Mouse (Mus musculus) liver, postnatal 0 days (tissue): ENCODE data around the gene Ift27. TPM values are rescaled to one million over a fixed set of nuclear protein-coding genes. Genes with fewer than 3 reads are reported as not detected.

Experiments used
- ATAC-seq: fragments of 200-750 bp; cut with Nextera tagmentation; 2 replicates; pipeline ENCODE4 v1.8.0; 2017; ENCODE audit warnings: mild to moderate bottlenecking, moderate library complexity
- DNase-seq: peaks from one replicate; pipeline ENCODE4 v3.0.0-alpha.2; 2016
- H3K27ac ChIP-seq: fragments of 300-500 bp; sonication (generic); 2 replicates; pipeline ENCODE4 v1.5.1; 2014; ENCODE audit warnings: antibody characterized with exemption, moderate library complexity, mild to moderate bottlenecking, low read depth
- H3K27me3 ChIP-seq: fragments of 300-500 bp; sonication (generic); 2 replicates; pipeline ENCODE4 v1.6.1; 2014; ENCODE audit warnings: low read length, control low read depth, mixed read lengths; ENCODE audit not compliant: insufficient read depth
- H3K36me3 ChIP-seq: fragments of 300-500 bp; sonication (generic); replicated peaks from 2 replicates; pipeline ENCODE4 v1.6.1; 2014; ENCODE audit warnings: mild to moderate bottlenecking, control low read depth, low read length, moderate library complexity, mixed read lengths; ENCODE audit not compliant: insufficient read depth
- H3K4me1 ChIP-seq: fragments of 300-500 bp; sonication (generic); 2 replicates; pipeline ENCODE4 v1.6.1; 2014; ENCODE audit warnings: antibody characterized with exemption, mild to moderate bottlenecking, control low read depth; ENCODE audit not compliant: insufficient read depth
- H3K4me2 ChIP-seq: fragments of 300-500 bp; sonication (generic); 2 replicates; pipeline ENCODE4 v1.6.1; 2014; ENCODE audit warnings: low read depth, mild to moderate bottlenecking, low read length, moderate library complexity, mixed read lengths
- H3K4me3 ChIP-seq: fragments of 300-500 bp; sonication (generic); 2 replicates; pipeline ENCODE4 v1.5.1; 2014; ENCODE audit warnings: low read depth, low read length
- H3K9ac ChIP-seq: fragments of 300-500 bp; sonication (generic); replicated peaks from 2 replicates; pipeline ENCODE4 v1.6.1; 2014; ENCODE audit warnings: mild to moderate bottlenecking, moderate library complexity
- H3K9me3 ChIP-seq: fragments of 300-500 bp; sonication (generic); 2 replicates; pipeline ENCODE4 v1.6.1; 2016; ENCODE audit warnings: mild to moderate bottlenecking, control low read depth, low read length, mixed read lengths
- CTCF ChIP-seq: sonication (generic); IDR thresholded peaks from 2 replicates; pipeline ENCODE4 v1.5.1; 2016; ENCODE audit warnings: antibody characterized with exemption, low read depth
- EP300 ChIP-seq: IDR thresholded peaks from 2 replicates; pipeline ENCODE4 v1.6.1; 2016; ENCODE audit warnings: antibody characterized with exemption, low read depth, mild to moderate bottlenecking
- WGBS: fragments of 180-500 bp; shearing (Covaris S2); extraction: QIAGEN DNeasy Blood & Tissue Kit; methylation state at CpG from one replicate; pipeline ENCODE4 v1.1.7; 2014; ENCODE audit not compliant: insufficient replicate concordance; 5-methylcytosine and 5-hydroxymethylcytosine counted together
- polyA plus RNA-seq: library from polyadenylated mRNA; unstranded; fragments of >200 nt; fragmentation: Nextera tagmentation; extraction: Ambion mirVana; gene quantifications from 2 replicates; pipeline ENCODE4 v1.2.1, GENCODE M21; 2015

Gene Ift27
- polyA plus RNA-seq, 1 experiment from 2014 or later: 25.3 TPM

- DNase-seq: no peak
- Histone ChIP-seq H3K9me3 (no peaks in the 10 kb centered on the region), H3K9ac (no peak overlapping the region), H3K4me3 (no peak overlapping the region), H3K4me2 (no peak overlapping the region), H3K27ac (no peak overlapping the region), H3K36me3 (no peaks in the 10 kb centered on the region), H3K27me3 (no peaks in the 10 kb centered on the region), H3K4me1 (no peaks in the 10 kb centered on the region)
- no peak for ATAC-seq
- 55% methylated on average over 7 of the region's 7 CpGs for WGBS
- no peak for TF ChIP-seq CTCF
- TF ChIP-seq EP300: no peak
Measured at GRCm38 (mm10) chr15:78148565-78148964, 25.3 kb downstream of the Ift27 start.

- no peaks in the 10 kb centered on the region for H3K27me3 ChIP-seq
- H3K4me1 ChIP-seq: no peaks in the 10 kb centered on the region
- no peaks in the 10 kb centered on the region for H3K36me3 ChIP-seq
- DNase-seq: no peak
- H3K4me2 ChIP-seq: no peak overlapping the region
- no peak overlapping the region for H3K4me3 ChIP-seq
- TF ChIP-seq EP300: no peak
- no peak for TF ChIP-seq CTCF
- no peak overlapping the region for H3K27ac ChIP-seq
- H3K9me3 ChIP-seq: no peaks in the 10 kb centered on the region
- ATAC-seq: no peak
- 58% methylated on average over 8 of the region's 8 CpGs for WGBS
- no peak overlapping the region for H3K9ac ChIP-seq
Measured at GRCm38 (mm10) chr15:78140226-78140625, 33.7 kb downstream of the Ift27 start.

GRCm38 (mm10) chr15:78134606-78135005 lies 39.3 kb downstream of the Ift27 start:
- DNase-seq: no peak
- H3K27me3 ChIP-seq: no peaks in the 10 kb centered on the region
- no peaks in the 10 kb centered on the region for H3K36me3 ChIP-seq
- H3K4me2 ChIP-seq: no peak overlapping the region
- no peak for ATAC-seq
- H3K9me3 ChIP-seq: no peaks in the 10 kb centered on the region
- H3K27ac ChIP-seq: no peak overlapping the region
- TF ChIP-seq CTCF (no peak), EP300 (no peak)
- no peak overlapping the region for H3K9ac ChIP-seq
- WGBS: 46% methylated on average over 6 of the region's 6 CpGs
- H3K4me3 ChIP-seq: no peak overlapping the region
- no peaks in the 10 kb centered on the region for H3K4me1 ChIP-seq

- DNase-seq (no peak), ATAC-seq (no peak)
- Histone ChIP-seq H3K4me3 (no peak overlapping the region), H3K9ac (no peak overlapping the region), H3K4me1 (no peaks in the 10 kb centered on the region), H3K4me2 (no peak overlapping the region), H3K9me3 (no peaks in the 10 kb centered on the region), H3K27ac (no peak overlapping the region), H3K36me3 (no peaks in the 10 kb centered on the region), H3K27me3 (no peaks in the 10 kb centered on the region)
- TF ChIP-seq EP300: no peak
- TF ChIP-seq CTCF: no peak
- WGBS: 49% methylated on average over 2 of the region's 2 CpGs
Measured at GRCm38 (mm10) chr15:78133389-78133788, 40.5 kb downstream of the Ift27 start.

- Histone ChIP-seq H3K27me3 (0 out of 2 replicates have a peak, but pooled peaks cover 16% of the 10 kb centered on the region), H3K36me3 (no peaks in the 10 kb centered on the region), H3K9ac (no peak within 1 kb of the TSS), H3K4me2 (no peak within 1 kb of the TSS), H3K27ac (no peak within 1 kb of the TSS), H3K4me3 (no peak within 1 kb of the TSS), H3K4me1 (no peaks in the 10 kb centered on the region), H3K9me3 (no peaks in the 10 kb centered on the region)
- TF ChIP-seq EP300: no peak
- TF ChIP-seq CTCF: peak; percentile 29; the same call in 1 of the 2 replicates
- DNase-seq: peak; percentile 97
- WGBS: under 1% methylated on average over 32 of the region's 42 CpGs
- peak; percentile 99 for ATAC-seq
Measured at GRCm38 (mm10) chr15:78119704-78120103, 54.2 kb downstream of the Ift27 start, which contains the start of gene Cacng2. TSS of gene Cacng2 (minus strand) at chr15:78120028.

- 0 out of 2 replicates have a peak, but pooled peaks cover 16% of the 10 kb centered on the region for H3K27me3 ChIP-seq
- no peak for DNase-seq
- TF ChIP-seq EP300 (no peak), CTCF (no peak)
- H3K4me2 ChIP-seq: no peak overlapping the region
- H3K4me1 ChIP-seq: no peaks in the 10 kb centered on the region
- H3K27ac ChIP-seq: no peak overlapping the region
- no peak overlapping the region for H3K4me3 ChIP-seq
- H3K9ac ChIP-seq: no peak overlapping the region
- 9% methylated on average over 37 of the region's 39 CpGs for WGBS
- H3K36me3 ChIP-seq: no peaks in the 10 kb centered on the region
- no peaks in the 10 kb centered on the region for H3K9me3 ChIP-seq
- no peak for ATAC-seq
Measured at GRCm38 (mm10) chr15:78119248-78119647, 54.7 kb downstream of the Ift27 start.
